Mouse (Mus musculus) lung, adult 2 months (tissue): ENCODE data around the gene Olfr493. TPM values are rescaled to one million over a fixed set of nuclear protein-coding genes. Genes with fewer than 3 reads are reported as not detected.

ENCODE experiments used
- DNase-seq: peaks from one replicate; pipeline ENCODE4 v3.0.0; 2022
- H3K4me1 ChIP-seq: fragments of 200-500 bp; 2 replicates; pipeline ENCODE4 v1.6.1; 2011; ENCODE audit warnings: low read length; ENCODE audit not compliant: control insufficient read depth, insufficient read depth
- H3K4me3 ChIP-seq: fragments of 200-500 bp; replicated peaks from 2 replicates; pipeline ENCODE3; 2011; ENCODE audit warnings: low read depth, mild to moderate bottlenecking, control low read depth, low read length; ENCODE audit errors: extremely low read depth
- CTCF ChIP-seq: fragments of 200-500 bp; IDR thresholded peaks from 2 replicates; pipeline ENCODE4 v1.5.1; 2011; ENCODE audit warnings: mild to moderate bottlenecking, low read length, control low read depth; ENCODE audit not compliant: insufficient read depth
- POLR2A ChIP-seq: fragments of 200-500 bp; IDR thresholded peaks from 2 replicates; pipeline ENCODE4 v1.6.1; 2011; ENCODE audit warnings: low read depth, mild to moderate bottlenecking, control low read depth, low read length, borderline replicate concordance; ENCODE audit errors: extremely low read depth
- WGBS: fragments of 180-500 bp; shearing (Covaris S2); methylation state at CpG from one replicate; pipeline ENCODE4 v1.1.7; 2018; 5-methylcytosine and 5-hydroxymethylcytosine counted together
- polyA plus RNA-seq: library from polyadenylated mRNA; depleted of rRNA; stranded (reverse); fragments of >200 nt; gene quantifications from 2 replicates; pipeline ENCODE4 v1.2.3, GENCODE M21; 2012; rRNA removed

Olfr493 gene
- not detected in 2 replicates for polyA plus RNA-seq

DNA sequence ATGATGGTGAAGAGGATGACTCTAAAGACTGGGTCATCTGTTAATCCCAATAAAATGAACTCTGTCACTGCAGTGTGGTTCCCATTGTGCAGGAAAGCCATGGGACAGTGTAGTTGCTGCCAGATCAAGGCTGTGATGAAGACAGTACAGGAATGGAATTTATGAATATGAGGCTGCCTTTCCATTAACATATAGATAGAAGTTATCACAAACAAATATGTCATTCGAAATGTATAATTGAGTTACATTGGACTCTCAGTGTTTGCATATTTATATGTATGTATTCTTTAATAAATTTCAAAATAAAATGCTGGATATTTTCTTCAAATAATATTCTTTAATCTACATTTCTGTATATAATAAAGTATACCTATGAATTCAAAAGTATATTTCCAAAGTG lies at the start of gene Olfr493:
Gene Olfr493 (minus strand): TSS at position 101 of the 400 bp plus-strand sequence.
- no peak for DNase-seq
- WGBS, result 49% methylated on average over 1 of the region's 1 CpGs
- TF ChIP-seq CTCF (no peak), POLR2A (no peak)

DNA sequence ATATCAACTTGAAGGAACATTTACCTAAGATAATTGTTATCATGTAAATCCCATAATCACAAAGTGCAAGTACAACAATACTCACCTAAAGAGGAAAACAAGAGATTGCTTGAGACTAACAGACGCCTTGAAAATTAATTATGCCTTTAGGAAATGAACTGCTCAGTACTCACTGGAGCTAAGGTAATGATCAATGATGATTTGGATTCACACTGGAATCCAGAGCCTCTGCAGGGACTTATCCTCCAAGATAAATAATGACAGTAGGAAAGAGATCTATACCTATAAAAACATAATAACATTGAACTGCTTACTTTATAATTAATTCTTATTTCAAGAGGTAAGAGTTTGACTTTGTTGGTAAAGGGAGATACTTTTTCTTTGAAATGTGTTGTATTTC lies 46.1 kb upstream of the Olfr493 start, which contains the start of gene Olfr495:
Gene Olfr495 (plus strand): TSS at position 301 of the 400 bp plus-strand sequence.
- no peak for DNase-seq
- TF ChIP-seq POLR2A (no peak), CTCF (no peak)
- H3K4me1 ChIP-seq, result no peaks in the 10 kb centered on the region
- H3K4me3 ChIP-seq, result no peak within 1 kb of the TSS
- 53% methylated on average over 1 of the region's 1 CpGs for WGBS

More for the DNA sequence above, at the start of gene Olfr493:
- Histone ChIP-seq H3K4me1 (no peaks in the 10 kb centered on the region), H3K4me3 (no peak within 1 kb of the TSS)

DNA sequence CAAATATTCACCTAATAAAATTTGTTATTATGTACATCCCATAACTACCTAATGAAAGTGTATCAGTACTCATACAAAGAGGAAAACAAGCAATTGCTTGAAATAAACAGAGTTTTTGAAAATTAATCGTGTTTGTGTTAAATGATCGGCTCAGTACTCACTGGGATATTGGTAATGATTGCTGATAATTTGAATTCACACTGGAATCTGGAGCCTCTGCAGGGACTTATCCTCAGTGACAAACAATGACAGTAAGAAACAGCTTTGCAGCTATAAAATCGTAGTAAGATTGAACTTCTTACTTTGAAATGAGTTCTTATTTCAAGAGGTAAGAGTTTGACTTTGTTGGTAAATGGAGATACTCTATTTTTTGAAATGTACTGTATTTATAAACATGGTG lies 18.3 kb upstream of the Olfr493 start, which contains the start of gene Olfr494:
Gene Olfr494 (plus strand): TSS at position 301 of the 400 bp plus-strand sequence.
- 68% methylated on average over 3 of the region's 3 CpGs for WGBS
- no peak for DNase-seq
- no peak for TF ChIP-seq POLR2A
- TF ChIP-seq CTCF, result no peak
- Histone ChIP-seq H3K4me3 (no peak within 1 kb of the TSS), H3K4me1 (no peaks in the 10 kb centered on the region)

DNA sequence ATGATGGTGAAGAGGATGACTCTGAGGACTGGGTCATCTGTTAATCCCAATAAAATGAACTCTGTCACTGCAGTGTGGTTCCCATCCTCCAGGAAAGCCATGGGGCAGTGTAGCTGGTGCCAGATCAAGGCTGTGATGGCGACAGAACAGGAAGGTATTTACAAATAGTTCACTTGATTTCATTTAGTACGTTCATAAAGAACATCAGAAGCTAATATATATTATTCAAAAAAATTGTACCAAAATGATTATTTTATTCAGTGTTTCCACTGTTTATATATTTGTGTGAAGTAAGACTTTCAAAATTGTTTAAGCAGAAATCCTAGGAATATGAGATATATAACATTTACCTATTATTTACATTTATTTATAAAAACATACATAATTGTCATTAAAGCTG lies 23.2 kb downstream of the Olfr493 start, which contains the start of gene Olfr492:
Gene Olfr492 (minus strand): TSS at position 101 of the 400 bp plus-strand sequence.
- Histone ChIP-seq H3K4me3 (no peak within 1 kb of the TSS), H3K4me1 (no peaks in the 10 kb centered on the region)
- TF ChIP-seq CTCF (no peak), POLR2A (no peak)
- no peak for DNase-seq
- 58% methylated on average over 2 of the region's 2 CpGs for WGBS

DNA sequence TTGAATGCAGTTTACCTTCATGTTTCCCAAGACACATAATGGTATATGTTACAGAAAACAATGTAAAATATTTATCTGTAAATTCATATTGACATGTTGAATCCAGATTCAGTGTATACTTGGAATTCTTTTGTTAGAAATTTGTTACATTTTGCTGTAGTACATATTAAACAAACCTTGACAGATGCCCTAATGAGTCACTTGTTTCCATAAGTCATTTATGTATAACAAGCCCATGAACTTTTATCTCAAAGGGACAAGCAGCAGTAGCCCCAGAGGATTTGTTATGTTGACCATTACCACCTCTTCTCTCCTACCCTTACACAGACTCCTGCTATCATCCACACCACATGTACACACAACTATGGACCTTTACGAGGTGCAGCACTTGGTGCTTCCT lies 33.6 kb downstream of the Olfr493 start, which contains the start of gene Olfr491:
Gene Olfr491 (plus strand): TSS at position 301 of the 400 bp plus-strand sequence.
- Histone ChIP-seq H3K4me1 (no peaks in the 10 kb centered on the region), H3K4me3 (no peak within 1 kb of the TSS)
- no peak for DNase-seq
- 52% methylated on average over 1 of the region's 1 CpGs for WGBS
- TF ChIP-seq CTCF, result no peak

Other genes with a start within 250 kb of the Olfr493 start
- not detected in 2 replicates for gene Olfr482, start 249.4 kb downstream of the Olfr493 start, polyA plus RNA-seq
- not detected in 2 replicates for gene Olfr483, start 246.1 kb downstream of the Olfr493 start, polyA plus RNA-seq
- not detected in 2 replicates for gene Olfr484, start 219.5 kb downstream of the Olfr493 start, polyA plus RNA-seq
- gene Olfr485, start 187.1 kb downstream of the Olfr493 start, polyA plus RNA-seq, result not detected in 2 replicates
- gene Olfr486, start 174.2 kb downstream of the Olfr493 start, polyA plus RNA-seq, result not detected in 2 replicates
- gene Olfr487, start 132.3 kb downstream of the Olfr493 start, polyA plus RNA-seq, result not detected in 2 replicates
- not detected in 2 replicates for gene Olfr488, start 88.6 kb downstream of the Olfr493 start, polyA plus RNA-seq
- gene Olfr490, start 58.0 kb downstream of the Olfr493 start, polyA plus RNA-seq, result not detected in 2 replicates
- gene Olfr491, start 33.5 kb downstream of the Olfr493 start, polyA plus RNA-seq, result not detected in 2 replicates
- not detected in 2 replicates for gene Olfr492, start 23.3 kb downstream of the Olfr493 start, polyA plus RNA-seq
- gene Olfr494, start 18.4 kb upstream of the Olfr493 start, polyA plus RNA-seq, result not detected in 2 replicates
- gene Olfr495, start 46.2 kb upstream of the Olfr493 start, polyA plus RNA-seq, result not detected in 2 replicates
- gene Olfr497, start 73.4 kb upstream of the Olfr493 start, polyA plus RNA-seq, result not detected in 2 replicates
- not detected in 2 replicates for gene Olfr498, start 118.3 kb upstream of the Olfr493 start, polyA plus RNA-seq
- gene Olfr502, start 178.1 kb upstream of the Olfr493 start, polyA plus RNA-seq, result not detected in 2 replicates
- gene Olfr503, start 197.5 kb upstream of the Olfr493 start, polyA plus RNA-seq, result not detected in 2 replicates
- not detected in 2 replicates for gene Olfr504, start 218.8 kb upstream of the Olfr493 start, polyA plus RNA-seq